Mouse (Mus musculus) brain, embryonic 14.5 days (tissue): ENCODE results near the gene Rnf103.

ENCODE experiments used
- CTCF ChIP-seq: fragments of 200-500 bp; IDR thresholded peaks from 2 replicates; pipeline ENCODE4 v1.5.1; 2012; ENCODE audit warnings: inconsistent platforms, mild to moderate bottlenecking, moderate library complexity, borderline replicate concordance; ENCODE audit not compliant: insufficient read depth, insufficient read length; ENCODE audit errors: extremely low read depth
- POLR2A ChIP-seq: fragments of 200-500 bp; IDR thresholded peaks from 2 replicates; pipeline ENCODE4 v1.6.1; 2012; ENCODE audit warnings: mild to moderate bottlenecking, inconsistent platforms, borderline replicate concordance; ENCODE audit not compliant: poor library complexity, insufficient read depth, insufficient read length, severe bottlenecking; ENCODE audit errors: extremely low read depth

DNA sequence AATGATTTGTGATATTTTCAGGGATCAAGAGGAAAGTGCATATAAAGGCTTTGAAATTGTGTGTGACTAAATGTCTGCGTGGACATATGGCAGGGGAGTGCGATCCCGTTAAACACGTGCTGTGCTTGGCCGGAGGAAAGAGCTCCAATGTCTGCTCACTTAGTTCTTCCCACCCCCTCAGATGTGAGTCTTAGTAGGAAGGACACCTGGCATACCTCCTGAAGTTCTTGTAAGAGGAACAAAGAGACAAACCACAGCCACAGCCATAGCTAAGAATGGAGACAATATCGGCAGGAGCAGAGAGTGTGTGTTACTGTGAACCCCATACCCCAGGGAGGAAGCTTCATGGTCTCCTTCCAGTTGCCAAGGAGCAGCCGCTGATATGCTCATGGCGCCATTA, 36.5 kb downstream of the Rnf103 start:
- no peak for TF ChIP-seq POLR2A
- TF ChIP-seq CTCF: no peak
